Mouse (Mus musculus): Measurements from ENCODE around the gene Szrd1. TPM values are rescaled to one million over a fixed set of nuclear protein-coding genes. Genes with fewer than 3 reads are reported as not detected.

Gene Szrd1
- polyA plus RNA-seq, 1 experiment, result 10.7 TPM

DNA sequence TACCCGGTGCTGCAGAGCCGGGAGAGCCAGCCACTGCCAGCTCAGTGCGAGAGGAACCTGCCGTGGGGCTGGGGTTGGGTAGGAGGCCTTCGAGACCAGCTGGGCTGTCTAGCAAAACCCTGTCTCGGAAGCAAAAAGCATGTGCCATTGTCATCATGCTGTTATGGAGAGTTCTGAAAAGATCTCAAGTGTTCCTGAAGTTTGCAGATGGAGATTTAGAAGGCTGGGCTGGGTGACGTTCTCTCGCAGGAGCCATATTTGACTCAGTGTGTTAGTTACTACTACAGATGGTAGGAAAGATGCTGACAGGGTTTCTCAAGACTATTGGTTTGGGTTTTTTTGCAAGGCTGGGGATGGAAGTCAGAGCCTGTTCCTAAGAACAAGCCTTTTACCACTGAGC, 32.5 kb upstream of the Szrd1 start:
- Histone ChIP-seq H3K27me3 (ENCODE audit: control insufficient read depth) (no peaks in the 10 kb centered on the region), H3K36me3 (ENCODE audit: control insufficient read depth) (peaks cover 93% of the 10 kb centered on the region), H3K4me1 (ENCODE audit: control insufficient read depth) (peaks cover 6% of the 10 kb centered on the region), H3K9me3 (ENCODE audit: control insufficient read depth, low read length) (no peaks in the 10 kb centered on the region), H3K4me3 (replicated peaks) (no peak overlapping the region)
- TF ChIP-seq TAL1 (IDR thresholded peaks at IDR 0.05; ENCODE audit: low read length), result no peak
- no peak for TF ChIP-seq GATA1 (IDR thresholded peaks at IDR 0.05; ENCODE audit: low read length)

DNA sequence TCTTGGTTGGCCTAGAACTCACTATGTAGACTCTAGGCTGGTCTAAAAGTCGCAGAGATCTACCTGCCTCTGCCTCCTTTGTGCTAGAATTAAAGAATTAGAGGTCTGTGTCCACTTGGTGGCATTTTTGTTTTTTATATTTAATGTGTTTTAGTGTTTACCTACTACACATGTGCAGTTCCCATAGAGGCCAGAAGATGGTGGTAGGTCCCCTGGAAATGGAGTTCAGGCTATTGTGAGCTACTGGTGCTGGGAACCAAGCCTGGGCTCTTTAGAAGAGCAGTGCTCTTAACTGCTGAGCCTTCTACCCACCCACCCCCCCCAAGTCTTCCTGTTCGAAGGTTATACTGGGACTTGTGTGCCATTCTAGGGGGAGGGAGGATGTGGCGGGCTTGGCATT, 27.6 kb upstream of the Szrd1 start:
- Histone ChIP-seq H3K9me3 (ENCODE audit: control insufficient read depth, low read length) (no peaks in the 10 kb centered on the region), H3K36me3 (ENCODE audit: control insufficient read depth) (peaks cover 91% of the 10 kb centered on the region), H3K27me3 (ENCODE audit: control insufficient read depth) (no peaks in the 10 kb centered on the region), H3K4me1 (ENCODE audit: control insufficient read depth) (peaks cover 41% of the 10 kb centered on the region), H3K4me3 (replicated peaks) (no peak overlapping the region)
- TF ChIP-seq TAL1 (IDR thresholded peaks at IDR 0.05; ENCODE audit: low read length), result no peak

GRCm38 (mm10) chr4:141165744-141166292, 26.2 kb upstream of the Szrd1 start:
- Histone ChIP-seq H3K36me3 (ENCODE audit: control insufficient read depth) (peaks cover 85% of the 10 kb centered on the region), H3K27me3 (ENCODE audit: control insufficient read depth) (no peaks in the 10 kb centered on the region), H3K4me3 (replicated peaks) (no peak overlapping the region), H3K9me3 (ENCODE audit: control insufficient read depth, low read length) (no peaks in the 10 kb centered on the region), H3K4me1 (ENCODE audit: control insufficient read depth) (peaks cover 54% of the 10 kb centered on the region)
- no peak for TF ChIP-seq TAL1 (IDR thresholded peaks at IDR 0.05; ENCODE audit: low read length)
- no peak for TF ChIP-seq GATA1 (IDR thresholded peaks at IDR 0.05; ENCODE audit: low read length)

DNA sequence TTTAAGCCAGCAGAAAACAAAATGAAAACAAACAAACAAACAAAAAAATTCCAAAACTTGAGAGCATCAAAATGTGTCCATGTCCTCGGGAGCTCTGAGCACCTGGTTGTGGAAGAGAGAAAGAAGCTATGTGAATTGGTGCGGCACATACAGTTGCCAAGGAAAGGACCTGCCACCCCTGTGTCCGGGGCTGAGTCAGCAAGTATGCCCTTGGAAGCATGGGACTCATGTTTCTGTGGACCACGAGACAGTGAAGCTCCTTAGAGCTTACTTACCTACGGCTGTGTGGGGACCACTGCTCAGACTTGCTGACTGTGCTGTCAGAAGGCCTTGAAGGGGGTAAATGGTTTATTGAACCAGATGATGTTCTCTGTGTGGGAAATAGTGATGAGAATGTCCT, 24.2 kb upstream of the Szrd1 start:
- no peaks in the 10 kb centered on the region for H3K9me3 ChIP-seq (ENCODE audit: control insufficient read depth, low read length)
- H3K4me3 ChIP-seq (replicated peaks), result no peak overlapping the region
- H3K36me3 ChIP-seq (ENCODE audit: control insufficient read depth), result peaks cover 79% of the 10 kb centered on the region
- peaks cover 75% of the 10 kb centered on the region for H3K4me1 ChIP-seq (ENCODE audit: control insufficient read depth)
- no peak for TF ChIP-seq GATA1 (IDR thresholded peaks at IDR 0.05; ENCODE audit: low read length)
- TF ChIP-seq TAL1 (IDR thresholded peaks at IDR 0.05; ENCODE audit: low read length), result no peak
- no peaks in the 10 kb centered on the region for H3K27me3 ChIP-seq (ENCODE audit: control insufficient read depth)

DNA sequence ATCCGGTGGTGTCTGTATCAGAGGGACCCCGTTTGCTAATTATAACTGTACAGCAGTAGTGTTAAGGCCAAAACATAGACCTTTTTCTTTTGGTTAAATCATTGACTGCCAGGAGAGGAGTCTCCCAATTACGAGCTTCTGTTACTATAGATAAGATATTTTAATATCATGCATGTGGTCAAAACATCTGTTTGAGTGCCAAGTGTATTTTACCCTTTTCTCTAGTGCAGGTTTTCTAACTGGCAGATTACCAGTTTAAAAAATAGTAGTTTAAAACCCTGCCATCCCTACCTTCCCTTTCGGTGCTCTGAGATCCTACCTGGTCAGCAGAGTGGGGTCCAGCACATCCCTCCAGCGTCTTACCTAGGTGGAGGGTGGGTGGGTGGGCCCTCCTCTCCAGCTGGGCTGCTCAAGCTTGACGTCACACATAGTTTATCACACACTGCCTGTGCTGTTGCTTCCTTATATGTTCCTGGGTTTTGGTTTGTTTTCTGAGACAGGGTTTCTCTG, 22.2 kb upstream of the Szrd1 start:
- peak; percentile 79 for TF ChIP-seq GATA1 (IDR thresholded peaks at IDR 0.05; ENCODE audit: low read length)
- TF ChIP-seq TAL1 (IDR thresholded peaks at IDR 0.05; ENCODE audit: low read length), result peak; percentile 83
- Histone ChIP-seq H3K4me1 (ENCODE audit: control insufficient read depth) (peaks cover 88% of the 10 kb centered on the region), H3K36me3 (ENCODE audit: control insufficient read depth) (peaks cover 82% of the 10 kb centered on the region), H3K27me3 (ENCODE audit: control insufficient read depth) (no peaks in the 10 kb centered on the region), H3K9me3 (ENCODE audit: control insufficient read depth, low read length) (no peaks in the 10 kb centered on the region), H3K4me3 (replicated peaks) (peak overlapping the region; percentile 60)

- Histone ChIP-seq H3K27me3 (ENCODE audit: control insufficient read depth) (no peaks in the 10 kb centered on the region), H3K4me3 (replicated peaks) (peak overlapping the region; percentile 60), H3K4me1 (ENCODE audit: control insufficient read depth) (peaks cover 92% of the 10 kb centered on the region), H3K36me3 (ENCODE audit: control insufficient read depth) (peaks cover 81% of the 10 kb centered on the region), H3K9me3 (ENCODE audit: control insufficient read depth, low read length) (no peaks in the 10 kb centered on the region)
- TF ChIP-seq GATA1 (IDR thresholded peaks at IDR 0.05; ENCODE audit: low read length) (no peak), TAL1 (IDR thresholded peaks at IDR 0.05; ENCODE audit: low read length) (no peak)
Observed at GRCm38 (mm10) chr4:141160193-141160592, 20.6 kb upstream of the Szrd1 start.

DNA sequence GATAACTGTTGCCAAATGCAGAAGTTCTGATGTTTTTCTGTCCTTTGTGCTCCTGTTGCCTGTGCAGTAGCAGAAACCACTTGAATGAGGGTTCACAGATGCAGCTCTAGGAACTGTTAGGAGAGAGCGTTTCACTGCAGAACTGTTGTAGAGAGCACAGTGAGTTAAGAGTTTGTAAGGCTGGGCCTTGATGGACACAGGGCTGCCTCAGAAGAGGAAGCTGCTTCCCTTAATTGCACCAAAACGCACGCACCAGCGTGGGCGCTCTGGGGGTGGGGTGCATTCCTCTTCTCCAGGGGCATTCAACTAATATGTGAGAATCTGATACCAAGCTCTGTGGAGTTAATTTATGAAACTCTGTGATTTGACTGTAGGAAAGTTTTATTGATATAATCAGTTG, 20.1 kb upstream of the Szrd1 start:
- H3K4me1 ChIP-seq (ENCODE audit: control insufficient read depth), result peaks cover 94% of the 10 kb centered on the region
- H3K9me3 ChIP-seq (ENCODE audit: control insufficient read depth, low read length), result no peaks in the 10 kb centered on the region
- no peak overlapping the region for H3K4me3 ChIP-seq (replicated peaks)
- peaks cover 83% of the 10 kb centered on the region for H3K36me3 ChIP-seq (ENCODE audit: control insufficient read depth)
- no peaks in the 10 kb centered on the region for H3K27me3 ChIP-seq (ENCODE audit: control insufficient read depth)
- TF ChIP-seq TAL1 (IDR thresholded peaks at IDR 0.05; ENCODE audit: low read length) (no peak), GATA1 (IDR thresholded peaks at IDR 0.05; ENCODE audit: low read length) (no peak)

- Histone ChIP-seq H3K9me3 (ENCODE audit: control insufficient read depth, low read length) (no peaks in the 10 kb centered on the region), H3K27me3 (ENCODE audit: control insufficient read depth) (no peaks in the 10 kb centered on the region), H3K36me3 (ENCODE audit: control insufficient read depth) (peaks cover 85% of the 10 kb centered on the region), H3K4me3 (replicated peaks) (peak overlapping the region; percentile 17), H3K4me1 (ENCODE audit: control insufficient read depth) (peaks cover 95% of the 10 kb centered on the region)
- no peak for TF ChIP-seq TAL1 (IDR thresholded peaks at IDR 0.05; ENCODE audit: low read length)
- TF ChIP-seq GATA1 (IDR thresholded peaks at IDR 0.05; ENCODE audit: low read length), result no peak
Observed at GRCm38 (mm10) chr4:141159093-141159492, 19.5 kb upstream of the Szrd1 start.

DNA sequence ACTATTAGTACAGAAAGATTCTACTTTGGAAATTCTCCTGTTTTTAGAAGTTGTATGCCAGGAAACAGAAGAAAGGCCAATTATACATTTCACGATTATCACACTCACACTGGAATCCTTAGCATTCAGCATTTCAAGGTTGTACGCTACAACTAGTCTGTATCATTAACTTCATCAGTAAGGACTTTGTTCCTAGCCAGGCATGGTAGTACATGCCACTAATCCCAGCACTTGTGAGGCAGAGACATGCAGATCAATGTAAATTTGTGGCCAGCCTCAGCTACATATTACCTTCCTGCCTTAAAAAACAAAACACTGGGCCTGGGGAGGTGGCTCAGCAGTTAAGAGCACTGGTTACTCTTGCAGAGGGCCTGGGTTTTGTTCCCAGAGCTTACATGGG, 19.0 kb upstream of the Szrd1 start:
- TF ChIP-seq GATA1 (IDR thresholded peaks at IDR 0.05; ENCODE audit: low read length), result no peak
- no peak for TF ChIP-seq TAL1 (IDR thresholded peaks at IDR 0.05; ENCODE audit: low read length)
- H3K9me3 ChIP-seq (ENCODE audit: control insufficient read depth, low read length), result no peaks in the 10 kb centered on the region
- peaks cover 95% of the 10 kb centered on the region for H3K4me1 ChIP-seq (ENCODE audit: control insufficient read depth)
- peaks cover 85% of the 10 kb centered on the region for H3K36me3 ChIP-seq (ENCODE audit: control insufficient read depth)
- H3K4me3 ChIP-seq (replicated peaks), result peak overlapping the region; percentile 17
- H3K27me3 ChIP-seq (ENCODE audit: control insufficient read depth), result no peaks in the 10 kb centered on the region

DNA sequence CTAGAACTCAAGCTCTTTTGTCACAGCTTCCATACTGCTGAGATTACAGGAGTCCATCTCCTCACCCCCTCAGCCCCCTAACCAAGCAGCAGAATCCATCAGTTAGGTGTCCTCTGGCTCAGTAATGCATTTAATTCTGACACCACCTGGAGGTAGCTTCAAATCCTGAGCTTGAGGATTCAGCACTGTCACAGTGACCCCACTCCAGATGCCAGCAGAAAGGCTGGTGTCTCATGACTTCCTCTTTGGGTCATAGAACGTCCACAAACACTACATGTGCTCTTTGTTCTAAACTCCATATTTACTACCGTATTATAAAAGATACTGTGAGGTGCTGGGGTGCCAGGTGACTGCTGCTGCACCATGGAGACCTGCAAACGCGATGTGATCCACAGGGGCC, 17.9 kb upstream of the Szrd1 start:
- Histone ChIP-seq H3K9me3 (ENCODE audit: control insufficient read depth, low read length) (no peaks in the 10 kb centered on the region), H3K27me3 (ENCODE audit: control insufficient read depth) (no peaks in the 10 kb centered on the region), H3K4me3 (replicated peaks) (no peak overlapping the region), H3K36me3 (ENCODE audit: control insufficient read depth) (peaks cover 80% of the 10 kb centered on the region), H3K4me1 (ENCODE audit: control insufficient read depth) (peaks cover 89% of the 10 kb centered on the region)
- TF ChIP-seq TAL1 (IDR thresholded peaks at IDR 0.05; ENCODE audit: low read length) (no peak), GATA1 (IDR thresholded peaks at IDR 0.05; ENCODE audit: low read length) (no peak)
